Mouse (Mus musculus): ENCODE results near the gene 4921511M17Rik.
"Not testable (repeated sequence)": the region's sequence is repeated elsewhere in the genome, so short reads cannot be mapped to it uniquely, and the experiment has no call there.

Gene 4921511M17Rik

DNA sequence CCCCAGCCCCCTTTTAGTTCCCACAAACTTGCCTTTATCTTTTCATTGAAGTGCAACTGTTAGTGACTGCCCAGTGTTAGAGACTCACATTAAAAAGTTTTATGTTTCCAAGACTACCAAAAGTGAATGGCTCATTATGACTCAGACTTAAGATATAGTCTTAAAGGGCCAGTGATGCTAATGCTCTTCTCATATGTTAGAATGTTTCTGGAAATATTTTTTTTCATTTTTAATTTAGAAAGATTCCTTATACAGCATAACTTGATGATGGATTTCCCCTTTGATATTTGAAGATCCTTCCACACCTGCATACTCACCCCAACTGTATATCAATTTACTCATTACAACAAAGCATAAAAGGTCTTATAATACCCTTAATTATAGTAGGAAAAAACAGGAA is at the start of gene 4921511M17Rik:
Gene 4921511M17Rik, minus strand, starts transcription at position 101 of the 400 bp plus-strand sequence.
- DNase-seq, result not testable (repeated sequence)

DNA sequence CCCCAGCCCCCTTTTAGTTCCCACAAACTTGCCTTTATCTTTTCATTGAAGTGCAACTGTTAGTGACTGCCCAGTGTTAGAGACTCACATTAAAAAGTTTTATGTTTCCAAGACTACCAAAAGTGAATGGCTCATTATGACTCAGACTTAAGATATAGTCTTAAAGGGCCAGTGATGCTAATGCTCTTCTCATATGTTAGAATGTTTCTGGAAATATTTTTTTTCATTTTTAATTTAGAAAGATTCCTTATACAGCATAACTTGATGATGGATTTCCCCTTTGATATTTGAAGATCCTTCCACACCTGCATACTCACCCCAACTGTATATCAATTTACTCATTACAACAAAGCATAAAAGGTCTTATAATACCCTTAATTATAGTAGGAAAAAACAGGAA is 21.3 kb upstream of the 4921511M17Rik start, which contains the start of gene Gm10057:
Gene Gm10057, minus strand, starts transcription at position 101 of the 400 bp plus-strand sequence.
- DNase-seq, result not testable (repeated sequence)

DNA sequence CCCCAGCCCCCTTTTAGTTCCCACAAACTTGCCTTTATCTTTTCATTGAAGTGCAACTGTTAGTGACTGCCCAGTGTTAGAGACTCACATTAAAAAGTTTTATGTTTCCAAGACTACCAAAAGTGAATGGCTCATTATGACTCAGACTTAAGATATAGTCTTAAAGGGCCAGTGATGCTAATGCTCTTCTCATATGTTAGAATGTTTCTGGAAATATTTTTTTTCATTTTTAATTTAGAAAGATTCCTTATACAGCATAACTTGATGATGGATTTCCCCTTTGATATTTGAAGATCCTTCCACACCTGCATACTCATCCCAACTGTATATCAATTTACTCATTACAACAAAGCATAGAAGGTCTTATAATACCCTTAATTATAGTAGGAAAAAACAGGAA is 21.1 kb downstream of the 4921511M17Rik start, which contains the start of gene Samt1:
Gene Samt1, minus strand, starts transcription at position 101 of the 400 bp plus-strand sequence.
- not testable (repeated sequence) for DNase-seq

DNA sequence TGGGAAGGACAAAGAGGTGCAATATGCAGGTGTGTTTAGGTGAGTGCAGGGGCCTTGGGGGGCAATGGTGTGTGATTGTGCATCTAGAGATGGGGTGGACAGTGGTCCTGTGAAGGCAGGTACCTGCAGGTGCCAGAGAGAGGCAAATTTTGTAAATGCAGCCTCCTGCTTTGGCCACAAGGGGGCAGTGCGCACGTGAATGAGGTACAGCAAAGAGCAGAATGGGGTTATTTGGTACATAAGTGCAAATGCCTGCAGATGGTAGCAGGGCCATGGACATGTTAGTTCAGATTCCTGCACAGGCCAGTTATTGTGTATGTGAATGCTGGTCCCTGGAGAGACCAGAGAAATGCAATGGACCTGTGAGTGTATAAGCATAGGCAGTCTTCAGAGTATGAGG is 56.7 kb downstream of the 4921511M17Rik start:
- not testable (repeated sequence) for DNase-seq

DNA sequence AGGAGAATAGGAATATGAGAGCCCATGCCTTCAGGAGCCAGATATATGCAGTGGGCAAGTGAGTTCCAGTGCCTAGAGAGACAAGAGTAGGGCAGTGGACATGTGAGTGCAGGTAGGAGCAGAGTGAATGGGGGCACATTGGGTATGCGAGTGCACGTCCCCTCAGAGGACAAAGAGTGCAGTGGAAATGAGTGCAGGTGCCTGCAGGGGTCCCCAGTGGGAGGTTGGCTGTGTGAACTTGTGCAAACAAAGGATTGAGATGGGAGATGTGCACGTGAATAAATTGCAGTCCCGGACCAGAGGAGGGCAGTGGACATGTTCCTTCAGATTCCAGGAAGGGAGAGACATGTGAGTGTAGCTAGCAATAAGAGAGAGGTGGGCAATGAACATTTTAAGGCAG is 57.2 kb downstream of the 4921511M17Rik start:
- DNase-seq, result not testable (repeated sequence)

DNA sequence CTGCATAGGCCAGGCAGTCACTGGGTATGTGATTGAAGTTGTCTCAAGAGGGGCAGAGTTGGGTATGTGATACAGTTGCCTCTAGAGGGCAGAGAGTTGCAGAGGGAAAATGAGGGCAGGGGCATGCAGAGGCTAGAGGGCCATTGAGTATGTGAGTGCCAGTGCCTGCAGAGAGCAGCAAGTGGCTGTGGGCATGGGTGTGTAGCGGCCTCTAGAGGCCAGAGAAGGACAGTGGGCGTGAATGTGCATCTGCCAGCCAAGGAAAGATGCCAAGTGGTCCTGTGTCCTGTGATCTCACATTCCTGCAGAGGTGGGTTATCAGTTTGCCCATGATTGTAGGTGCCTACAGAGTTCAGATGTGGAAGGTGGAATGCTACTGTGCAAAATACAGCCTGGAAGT is 59.2 kb downstream of the 4921511M17Rik start:
- no peak for DNase-seq
